Mouse (Mus musculus): ENCODE measurements around the gene Lbhd1. TPM values are rescaled to one million over a fixed set of nuclear protein-coding genes. Genes with fewer than 3 reads are reported as not detected.

The Lbhd1 gene
- polyA plus RNA-seq, 1 experiment from 2014 or later, result 77.0 TPM

DNA sequence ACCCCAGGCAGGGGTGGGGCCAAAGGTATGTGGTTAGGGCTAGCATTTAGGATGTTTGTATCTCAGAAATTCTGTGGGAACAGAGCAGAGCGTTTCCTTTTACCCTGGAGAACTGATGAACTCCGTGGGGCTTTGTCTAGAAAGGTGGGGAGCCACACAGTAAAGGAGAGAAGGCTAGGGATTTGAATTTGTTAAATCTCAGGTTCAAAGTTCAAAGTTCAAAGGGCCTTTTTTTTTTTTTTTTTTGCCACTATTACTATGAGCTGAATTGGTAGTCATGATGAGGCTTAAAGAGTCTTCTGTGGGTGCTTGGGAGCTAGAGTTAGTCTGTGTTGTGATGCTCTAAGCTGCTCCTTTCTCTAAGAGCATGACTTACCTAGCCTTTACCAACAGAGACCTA lies 53.2 kb downstream of the Lbhd1 start:
- Histone ChIP-seq H3K4me1 (ENCODE audit: control insufficient read depth, insufficient read depth, low read length) (peaks cover 8% of the 10 kb centered on the region), H3K9me3 (replicated peaks; ENCODE audit: control insufficient read depth, low read length) (no peaks in the 10 kb centered on the region), H3K27ac (ENCODE audit: low read length) (no peak overlapping the region), H3K4me3 (replicated peaks; ENCODE audit: low read length) (no peak overlapping the region), H3K4me2 (ENCODE audit: low read depth, low read length) (no peak overlapping the region), H3K36me3 (ENCODE audit: control insufficient read depth, insufficient read depth, low read length) (peaks cover 9% of the 10 kb centered on the region), H3K27me3 (ENCODE audit: control insufficient read depth, insufficient read depth, low read length) (no peaks in the 10 kb centered on the region), H3K9ac (ENCODE audit: low read length) (no peak overlapping the region)
- no peak for ATAC-seq (ENCODE audit: insufficient read depth, low FRiP score)
- 84% methylated on average over 2 of the region's 2 CpGs for WGBS

DNA sequence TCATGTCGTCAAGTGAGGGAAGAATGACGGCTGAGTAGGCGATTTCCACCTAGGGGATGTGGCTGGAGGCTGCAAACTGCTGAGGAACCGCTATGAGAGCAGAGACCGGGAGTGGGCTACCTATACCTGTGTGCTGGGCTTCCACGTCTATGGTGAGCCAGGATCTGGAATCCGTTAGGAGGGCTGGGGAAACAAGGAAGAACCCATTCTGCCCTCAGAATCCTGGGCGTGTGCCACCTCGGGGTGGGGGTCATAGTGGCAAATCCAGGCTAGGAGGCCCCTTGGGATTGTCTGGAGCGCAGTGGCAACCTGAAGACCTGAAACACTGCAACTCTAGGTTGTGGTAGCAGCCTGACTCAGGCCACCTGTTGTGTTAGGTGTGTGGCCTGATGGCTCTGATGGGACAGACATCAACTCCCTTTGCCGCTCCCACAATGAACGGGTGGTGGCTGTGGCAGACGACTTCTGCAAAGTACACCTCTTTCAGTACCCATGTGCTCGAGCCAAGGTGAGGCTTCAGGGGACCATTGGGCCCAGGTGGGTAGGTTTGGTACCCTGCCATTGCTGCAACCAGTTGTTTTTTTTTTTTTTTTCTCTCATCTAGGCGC lies 57.1 kb downstream of the Lbhd1 start:
- H3K9me3 ChIP-seq (replicated peaks; ENCODE audit: control insufficient read depth, low read length), result no peaks in the 10 kb centered on the region
- no peak for ATAC-seq (ENCODE audit: insufficient read depth, low FRiP score)
- H3K4me1 ChIP-seq (ENCODE audit: control insufficient read depth, insufficient read depth, low read length), result peaks cover 24% of the 10 kb centered on the region
- peak overlapping the region; percentile 76; the same call in 1 of the 2 replicates for H3K27ac ChIP-seq (ENCODE audit: low read length)
- peak overlapping the region; percentile 70; the same call in 1 of the 2 replicates for H3K4me2 ChIP-seq (ENCODE audit: low read depth, low read length)
- WGBS, result 80% methylated on average over 15 of the region's 15 CpGs
- H3K27me3 ChIP-seq (ENCODE audit: control insufficient read depth, insufficient read depth, low read length), result no peaks in the 10 kb centered on the region
- H3K9ac ChIP-seq (ENCODE audit: low read length), result peak overlapping the region; percentile 62
- H3K4me3 ChIP-seq (replicated peaks; ENCODE audit: low read length), result peak overlapping the region; percentile 99; the same call in 1 of the 2 replicates
- peaks cover under 1% of the 10 kb centered on the region; the same call in 1 of the 2 replicates for H3K36me3 ChIP-seq (ENCODE audit: control insufficient read depth, insufficient read depth, low read length)

DNA sequence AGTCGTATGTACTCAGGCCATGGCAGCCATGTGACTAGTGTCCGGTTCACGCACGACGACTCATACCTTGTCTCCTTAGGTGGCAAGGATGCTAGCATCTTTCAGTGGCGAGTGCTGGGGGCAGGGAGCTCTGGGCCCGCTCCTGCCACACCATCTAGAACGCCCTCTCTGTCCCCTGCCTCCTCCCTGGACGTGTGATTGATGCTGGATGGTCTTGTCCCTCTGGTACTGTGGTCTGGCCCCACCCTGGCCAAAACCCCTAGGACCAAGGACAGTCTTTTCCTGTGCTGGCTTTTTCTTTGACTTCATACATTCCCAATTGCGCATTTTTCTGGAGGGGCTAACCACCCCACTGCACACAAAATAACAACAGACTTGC lies 57.6 kb downstream of the Lbhd1 start:
- H3K4me2 ChIP-seq (ENCODE audit: low read depth, low read length), result peak overlapping the region; percentile 70
- WGBS, result 37% methylated on average over 10 of the region's 10 CpGs
- H3K9ac ChIP-seq (ENCODE audit: low read length), result peak overlapping the region; percentile 62
- H3K4me3 ChIP-seq (replicated peaks; ENCODE audit: low read length), result peak overlapping the region; percentile 99
- 0 out of 2 replicates have a peak, but pooled peaks have one; percentile 1 for ATAC-seq (ENCODE audit: insufficient read depth, low FRiP score)
- peak overlapping the region; percentile 76 for H3K27ac ChIP-seq (ENCODE audit: low read length)
- no peaks in the 10 kb centered on the region for H3K27me3 ChIP-seq (ENCODE audit: control insufficient read depth, insufficient read depth, low read length)
- peaks cover 24% of the 10 kb centered on the region for H3K4me1 ChIP-seq (ENCODE audit: control insufficient read depth, insufficient read depth, low read length)
- H3K9me3 ChIP-seq (replicated peaks; ENCODE audit: control insufficient read depth, low read length), result no peaks in the 10 kb centered on the region
- H3K36me3 ChIP-seq (ENCODE audit: control insufficient read depth, insufficient read depth, low read length), result peaks cover 6% of the 10 kb centered on the region

DNA sequence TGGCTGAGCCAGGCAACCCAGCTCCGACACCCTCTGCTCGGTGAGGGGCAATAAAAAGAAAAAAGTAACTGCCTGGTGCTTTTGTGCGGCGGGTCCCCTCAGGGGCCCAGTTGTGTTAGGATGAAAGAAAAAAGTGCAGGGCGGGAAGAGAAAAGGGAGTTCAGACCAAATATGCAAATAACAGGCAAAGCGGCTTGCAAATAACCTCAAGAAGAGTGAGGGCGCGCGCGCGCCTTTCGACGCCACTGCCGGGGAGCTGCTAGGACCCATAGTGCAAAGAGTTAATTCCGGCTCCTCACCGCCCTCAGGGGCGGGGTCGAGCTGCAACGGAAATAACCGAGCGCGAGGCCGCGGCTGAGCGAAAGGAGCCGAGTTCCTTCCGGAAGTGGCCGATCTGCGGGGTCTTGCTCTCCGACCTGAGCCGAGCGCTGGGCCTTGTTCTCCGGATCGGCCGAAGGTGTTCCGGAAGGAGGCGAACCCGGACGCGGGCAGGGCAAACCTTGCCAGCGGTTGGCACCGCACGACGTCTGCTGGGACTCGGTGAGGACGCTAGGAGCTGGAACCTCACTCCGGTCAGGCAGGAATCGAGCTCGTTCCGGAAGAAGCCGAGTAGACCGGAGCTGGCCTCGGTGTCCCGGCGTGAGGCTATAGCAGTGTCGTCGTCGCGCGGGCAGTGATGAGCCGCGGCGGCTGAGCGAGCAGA lies 58.1 kb downstream of the Lbhd1 start, which contains the start of gene Mta2:
Gene Mta2 (plus strand): TSS at position 361 of the 703 bp plus-strand sequence.
- under 1% methylated on average over 64 of the region's 64 CpGs for WGBS
- Histone ChIP-seq H3K36me3 (ENCODE audit: control insufficient read depth, insufficient read depth, low read length) (peaks cover 10% of the 10 kb centered on the region), H3K27me3 (ENCODE audit: control insufficient read depth, insufficient read depth, low read length) (no peaks in the 10 kb centered on the region), H3K4me1 (ENCODE audit: control insufficient read depth, insufficient read depth, low read length) (peaks cover 24% of the 10 kb centered on the region), H3K4me2 (ENCODE audit: low read depth, low read length) (peak within 1 kb of the TSS; percentile 70), H3K4me3 (replicated peaks; ENCODE audit: low read length) (peak within 1 kb of the TSS; percentile 99), H3K9me3 (replicated peaks; ENCODE audit: control insufficient read depth, low read length) (no peaks in the 10 kb centered on the region), H3K9ac (ENCODE audit: low read length) (peak within 1 kb of the TSS; percentile 100), H3K27ac (ENCODE audit: low read length) (peak within 1 kb of the TSS; percentile 99)
- ATAC-seq (ENCODE audit: insufficient read depth, low FRiP score), result peak; percentile 95

Small RNA genes within 50 kb of the gene (microRNA-seq; reads per million reads assigned to microRNA genes)
- gene Mir5136, result 0.66 reads per million

Other genes with a start within 250 kb of the Lbhd1 start
- gene Chrm1, start 219.9 kb upstream of the Lbhd1 start, polyA plus RNA-seq (2015; fragmentation: Nextera tagmentation; extraction: Ambion mirVana), result 1.3 and 1.9 TPM in 2 replicates
- 111 and 116 TPM in 2 replicates for gene Slc3a2, start 160.4 kb upstream of the Lbhd1 start, polyA plus RNA-seq (2015; fragmentation: Nextera tagmentation; extraction: Ambion mirVana)
- 83.0 and 83.5 TPM in 2 replicates for gene Wdr74, start 147.9 kb upstream of the Lbhd1 start, polyA plus RNA-seq (2015; fragmentation: Nextera tagmentation; extraction: Ambion mirVana)
- gene 1700092M07Rik, start 143.0 kb upstream of the Lbhd1 start, polyA plus RNA-seq (2015; fragmentation: Nextera tagmentation; extraction: Ambion mirVana), result 1.1 and 2.1 TPM in 2 replicates
- 146 and 148 TPM in 2 replicates for gene Stx5a, start 142.3 kb upstream of the Lbhd1 start, polyA plus RNA-seq (2015; fragmentation: Nextera tagmentation; extraction: Ambion mirVana)
- 150 and 165 TPM in 2 replicates for gene Nxf1, start 126.7 kb upstream of the Lbhd1 start, polyA plus RNA-seq (2015; fragmentation: Nextera tagmentation; extraction: Ambion mirVana)
- gene Tmem223, start 112.7 kb upstream of the Lbhd1 start, polyA plus RNA-seq (2015; fragmentation: Nextera tagmentation; extraction: Ambion mirVana), result 137 and 143 TPM in 2 replicates
- gene Tmem179b, start 109.3 kb upstream of the Lbhd1 start, polyA plus RNA-seq (2015; fragmentation: Nextera tagmentation; extraction: Ambion mirVana), result 88.9 and 96.9 TPM in 2 replicates
- gene Taf6l, start 97.3 kb upstream of the Lbhd1 start, polyA plus RNA-seq (2015; fragmentation: Nextera tagmentation; extraction: Ambion mirVana), result 17.1 and 19.8 TPM in 2 replicates
- gene Polr2g, start 85.2 kb upstream of the Lbhd1 start, polyA plus RNA-seq (2015; fragmentation: Nextera tagmentation; extraction: Ambion mirVana), result 122 and 129 TPM in 2 replicates
- gene Zbtb3, start 81.2 kb upstream of the Lbhd1 start, polyA plus RNA-seq (2015; fragmentation: Nextera tagmentation; extraction: Ambion mirVana), result 4.4 and 4.5 TPM in 2 replicates
- gene Ttc9c, start 64.4 kb upstream of the Lbhd1 start, polyA plus RNA-seq (2015; fragmentation: Nextera tagmentation; extraction: Ambion mirVana), result 45.3 and 46.3 TPM in 2 replicates
- gene Hnrnpul2, start 63.7 kb upstream of the Lbhd1 start, polyA plus RNA-seq (2015; fragmentation: Nextera tagmentation; extraction: Ambion mirVana), result 4.5 and 4.7 TPM in 2 replicates
- not detected in 2 replicates for gene AC129217.1, start 54.0 kb upstream of the Lbhd1 start, polyA plus RNA-seq (2015; fragmentation: Nextera tagmentation; extraction: Ambion mirVana)
- 54.1 and 63.3 TPM in 2 replicates for gene Bscl2, start 46.3 kb upstream of the Lbhd1 start, polyA plus RNA-seq (2015; fragmentation: Nextera tagmentation; extraction: Ambion mirVana)
- 10.4 and 10.7 TPM in 2 replicates for gene Gng3, start 44.5 kb upstream of the Lbhd1 start, polyA plus RNA-seq (2015; fragmentation: Nextera tagmentation; extraction: Ambion mirVana)
- gene Lrrn4cl, start 33.0 kb upstream of the Lbhd1 start, polyA plus RNA-seq (2015; fragmentation: Nextera tagmentation; extraction: Ambion mirVana), result 2.0 and 2.8 TPM in 2 replicates
- 170 and 175 TPM in 2 replicates for gene Ubxn1, start 12.2 kb upstream of the Lbhd1 start, polyA plus RNA-seq (2015; fragmentation: Nextera tagmentation; extraction: Ambion mirVana)
- 59.9 and 66.2 TPM in 2 replicates for gene Uqcc3, start 2.8 kb upstream of the Lbhd1 start, polyA plus RNA-seq (2015; fragmentation: Nextera tagmentation; extraction: Ambion mirVana)
- gene Gm49403, start 198 bp downstream of the Lbhd1 start, polyA plus RNA-seq (2015; fragmentation: Nextera tagmentation; extraction: Ambion mirVana), result not detected in 2 replicates
- gene 1810009A15Rik, start 5.1 kb downstream of the Lbhd1 start, polyA plus RNA-seq (2015; fragmentation: Nextera tagmentation; extraction: Ambion mirVana), result 74.3 and 75.6 TPM in 2 replicates
- gene Gm49416, start 5.2 kb downstream of the Lbhd1 start, polyA plus RNA-seq (2015; fragmentation: Nextera tagmentation; extraction: Ambion mirVana), result 0.18 TPM in 1 of 2 replicates, not detected in the other
- gene Ints5, start 9.3 kb downstream of the Lbhd1 start, polyA plus RNA-seq (2015; fragmentation: Nextera tagmentation; extraction: Ambion mirVana), result 35.4 and 39.7 TPM in 2 replicates
- gene Ganab, start 14.3 kb downstream of the Lbhd1 start, polyA plus RNA-seq (2015; fragmentation: Nextera tagmentation; extraction: Ambion mirVana), result 105 and 108 TPM in 2 replicates
- 37.2 and 39.0 TPM in 2 replicates for gene B3gat3, start 36.6 kb downstream of the Lbhd1 start, polyA plus RNA-seq (2015; fragmentation: Nextera tagmentation; extraction: Ambion mirVana)
- 2.8 and 3.1 TPM in 2 replicates for gene Rom1, start 45.6 kb downstream of the Lbhd1 start, polyA plus RNA-seq (2015; fragmentation: Nextera tagmentation; extraction: Ambion mirVana)
- gene Eml3, start 45.8 kb downstream of the Lbhd1 start, polyA plus RNA-seq (2015; fragmentation: Nextera tagmentation; extraction: Ambion mirVana), result 28.5 and 30.5 TPM in 2 replicates
- gene Mta2, start 58.1 kb downstream of the Lbhd1 start, polyA plus RNA-seq (2015; fragmentation: Nextera tagmentation; extraction: Ambion mirVana), result 142 and 149 TPM in 2 replicates
- 30.0 and 34.9 TPM in 2 replicates for gene Tut1, start 70.1 kb downstream of the Lbhd1 start, polyA plus RNA-seq (2015; fragmentation: Nextera tagmentation; extraction: Ambion mirVana)
- 401 and 441 TPM in 2 replicates for gene Eef1g, start 83.3 kb downstream of the Lbhd1 start, polyA plus RNA-seq (2015; fragmentation: Nextera tagmentation; extraction: Ambion mirVana)
- gene Ahnak, start 105.6 kb downstream of the Lbhd1 start, polyA plus RNA-seq (2015; fragmentation: Nextera tagmentation; extraction: Ambion mirVana), result 46.4 and 48.3 TPM in 2 replicates
- 0.75 and 1.3 TPM in 2 replicates for gene Scgb1a1, start 204.2 kb downstream of the Lbhd1 start, polyA plus RNA-seq (2015; fragmentation: Nextera tagmentation; extraction: Ambion mirVana)

Data from stomach, embryonic 16.5 days (tissue).